Mouse (Mus musculus) midbrain, postnatal 0 days (tissue): Measurements from ENCODE around the gene Cbx2. TPM values are rescaled to one million over a fixed set of nuclear protein-coding genes. Genes with fewer than 3 reads are reported as not detected.

Source experiments
- ATAC-seq: fragments of 200-750 bp; cut with Nextera tagmentation; 2 replicates; pipeline ENCODE4 v1.8.0; 2017; ENCODE audit warnings: moderate number of reproducible peaks, mild to moderate bottlenecking, moderate TSS enrichment, moderate library complexity; ENCODE audit not compliant: low FRiP score
- DNase-seq: peaks from one replicate; pipeline ENCODE4 v3.0.0-alpha.2; 2015; ENCODE audit warnings: low spot score
- H3K27ac ChIP-seq: fragments of 300-500 bp; sonication (generic); 2 replicates; pipeline ENCODE4 v1.5.1; 2014; ENCODE audit warnings: low read depth, mild to moderate bottlenecking, low read length, mixed read lengths
- H3K27me3 ChIP-seq: fragments of 300-500 bp; sonication (generic); 2 replicates; pipeline ENCODE4 v1.6.1; 2014; ENCODE audit warnings: low read length, control low read depth, mixed read lengths; ENCODE audit not compliant: insufficient read depth
- H3K36me3 ChIP-seq: fragments of 300-500 bp; sonication (generic); 2 replicates; pipeline ENCODE4 v1.6.1; 2014; ENCODE audit warnings: low read length, control low read depth, mixed read lengths; ENCODE audit not compliant: insufficient read depth
- H3K4me1 ChIP-seq: fragments of 300-500 bp; sonication (generic); 2 replicates; pipeline ENCODE4 v1.6.1; 2014; ENCODE audit warnings: mild to moderate bottlenecking, control low read depth, antibody characterized with exemption, low read length, mixed read lengths; ENCODE audit not compliant: insufficient read depth
- H3K4me2 ChIP-seq: fragments of 300-500 bp; sonication (generic); 2 replicates; pipeline ENCODE4 v1.6.1; 2014; ENCODE audit warnings: low read depth, mild to moderate bottlenecking, low read length, mixed read lengths; ENCODE audit not compliant: poor library complexity, severe bottlenecking
- H3K4me3 ChIP-seq: fragments of 300-500 bp; sonication (generic); 2 replicates; pipeline ENCODE4 v1.5.1; 2014; ENCODE audit warnings: low read depth, mild to moderate bottlenecking, low read length, moderate library complexity
- H3K9ac ChIP-seq: fragments of 300-500 bp; sonication (generic); replicated peaks from 2 replicates; pipeline ENCODE4 v1.6.1; 2014; ENCODE audit warnings: mild to moderate bottlenecking, low read length, moderate library complexity, mixed read lengths; ENCODE audit not compliant: poor library complexity, severe bottlenecking
- H3K9me3 ChIP-seq: fragments of 300-500 bp; sonication (generic); 2 replicates; pipeline ENCODE4 v1.6.1; 2016; ENCODE audit warnings: low read length, control low read depth
- CTCF ChIP-seq: IDR thresholded peaks from 2 replicates; pipeline ENCODE4 v1.5.1; 2016; ENCODE audit warnings: antibody characterized with exemption, mild to moderate bottlenecking
- WGBS: fragments of 180-500 bp; shearing (Covaris S2); extraction: QIAGEN DNeasy Blood & Tissue Kit; methylation state at CpG from one replicate; pipeline ENCODE4 v1.1.7; 2014; 5-methylcytosine and 5-hydroxymethylcytosine counted together
- polyA plus RNA-seq: library from polyadenylated mRNA; unstranded; fragments of >200 nt; fragmentation: Nextera tagmentation; extraction: Ambion mirVana; gene quantifications from 2 replicates; pipeline ENCODE4 v1.2.1, GENCODE M21; 2015
- total RNA-seq: library from RNA; depleted of rRNA; stranded (reverse); fragments of >200 nt; gene quantifications from 2 replicates; pipeline ENCODE4 v1.2.3, GENCODE M21; 2014; rRNA removed

Cbx2 gene
- total and polyA plus RNA-seq, 2 experiments from 2014 or later = 6.7 to 10.6 TPM

DNA sequence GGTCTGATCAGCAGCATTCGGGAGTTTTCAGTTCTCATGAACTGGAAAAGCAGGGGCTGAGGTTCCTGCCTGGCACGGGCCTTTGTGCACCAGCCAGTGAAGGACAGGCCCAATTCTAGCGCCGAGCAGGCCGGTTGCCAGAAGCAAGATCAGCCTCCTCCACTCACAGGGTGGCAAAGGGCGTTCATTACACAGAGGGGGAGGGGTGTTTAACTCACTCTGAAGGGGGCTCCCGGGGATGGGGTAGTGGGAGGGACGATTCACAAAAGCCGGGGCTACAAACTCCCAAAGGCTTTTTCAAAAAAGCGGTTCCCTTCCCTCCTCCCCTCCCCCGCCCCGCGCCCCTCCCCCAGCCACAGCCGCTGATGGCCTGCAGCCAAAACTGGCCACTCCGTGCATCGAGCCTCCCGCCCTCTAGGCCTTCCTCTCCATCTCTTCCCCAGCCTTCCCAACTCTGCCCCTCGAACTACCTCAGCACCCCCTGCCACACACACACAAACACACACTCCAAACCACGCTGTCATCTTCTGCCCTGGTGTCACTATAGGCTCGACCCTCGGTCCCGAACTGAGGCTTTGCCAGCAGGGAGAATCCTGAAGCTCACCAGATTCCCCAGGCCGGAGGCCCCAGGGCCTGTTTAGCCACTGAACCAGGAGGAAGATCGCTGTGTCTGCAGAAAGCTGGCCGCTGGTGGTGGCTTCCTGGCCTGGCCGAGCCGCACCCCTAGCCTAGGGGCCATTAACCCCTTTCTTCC is 56.1 kb downstream of the Cbx2 start:
- WGBS = 14% methylated on average over 22 of the region's 27 CpGs
- peak overlapping the region; percentile 13; the same call in 1 of the 2 replicates for H3K27ac ChIP-seq
- H3K27me3 ChIP-seq = no peaks in the 10 kb centered on the region
- DNase-seq (peak; percentile 80), ATAC-seq (peak; percentile 64)
- H3K4me2 ChIP-seq = peak overlapping the region; percentile 18
- H3K4me1 ChIP-seq = peaks cover 40% of the 10 kb centered on the region
- H3K9ac ChIP-seq = peak overlapping the region; percentile 5; the same call in 1 of the 2 replicates
- H3K9me3 ChIP-seq = no peaks in the 10 kb centered on the region
- 0 out of 2 replicates have a peak overlapping the region, but pooled peaks have one; percentile 8 for H3K4me3 ChIP-seq
- no peak for TF ChIP-seq CTCF
- peaks cover 23% of the 10 kb centered on the region for H3K36me3 ChIP-seq

DNA sequence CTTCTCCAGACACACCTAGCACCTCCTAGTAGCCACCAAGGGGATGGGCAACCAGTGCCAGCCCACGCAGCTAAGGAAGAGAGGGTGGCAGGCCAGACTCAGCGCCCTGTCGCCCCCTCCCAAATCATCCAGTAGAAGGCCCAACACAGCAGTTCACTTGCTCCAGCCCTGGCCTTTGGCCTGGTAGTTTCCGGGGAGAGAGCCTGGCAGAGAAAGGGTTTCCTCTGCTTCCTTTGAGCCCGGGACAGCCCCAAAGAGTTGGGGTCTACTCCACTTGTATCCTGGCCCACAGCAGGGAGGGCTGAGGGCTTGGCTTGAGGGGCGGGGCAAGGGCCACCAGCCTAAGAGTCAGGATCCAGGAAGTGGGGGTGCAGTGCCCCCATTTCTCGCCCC is 56.7 kb downstream of the Cbx2 start:
- 41% methylated on average over 7 of the region's 7 CpGs for WGBS
- H3K27me3 ChIP-seq = no peaks in the 10 kb centered on the region
- H3K9ac ChIP-seq = peak overlapping the region; percentile 5; the same call in 1 of the 2 replicates
- H3K36me3 ChIP-seq = peaks cover 23% of the 10 kb centered on the region
- no peaks in the 10 kb centered on the region for H3K9me3 ChIP-seq
- peak overlapping the region; percentile 13; the same call in 1 of the 2 replicates for H3K27ac ChIP-seq
- peaks cover 40% of the 10 kb centered on the region for H3K4me1 ChIP-seq
- H3K4me3 ChIP-seq = 0 out of 2 replicates have a peak overlapping the region, but pooled peaks have one; percentile 8
- DNase-seq = no peak
- ATAC-seq = no peak
- H3K4me2 ChIP-seq = peak overlapping the region; percentile 18
- no peak for TF ChIP-seq CTCF

DNA sequence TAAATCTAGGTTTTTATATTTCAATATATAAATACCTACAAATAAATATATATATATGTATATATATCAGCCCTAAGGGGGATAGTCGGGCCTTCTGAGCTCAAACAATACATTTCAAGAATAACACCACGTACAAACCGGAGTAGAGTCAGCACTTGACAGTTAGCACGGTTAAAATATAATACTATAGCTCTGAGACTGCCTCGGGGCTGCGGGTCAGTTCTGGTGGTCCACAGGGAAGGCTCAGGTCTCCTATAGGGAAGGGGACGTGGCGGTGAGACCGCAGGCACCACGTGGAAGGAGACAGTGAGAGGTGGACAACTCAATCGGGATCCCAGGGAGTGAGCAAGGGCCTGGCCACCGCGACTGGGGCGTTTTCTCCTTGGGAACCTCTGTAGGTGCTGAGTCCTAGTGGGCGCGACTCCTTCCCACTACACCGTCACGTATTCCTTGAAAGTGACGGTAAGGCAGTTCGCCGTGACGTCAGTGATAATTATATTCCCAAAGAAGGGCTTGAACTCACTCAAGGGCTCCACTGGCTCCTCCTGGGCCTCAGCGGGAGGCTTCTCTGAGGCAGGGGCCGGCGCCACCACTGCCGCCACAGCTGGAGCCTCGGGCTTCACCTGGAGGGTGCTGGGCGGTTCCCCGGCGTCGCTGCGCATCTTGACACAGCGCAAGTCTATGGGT is 57.8 kb downstream of the Cbx2 start:
- ATAC-seq = no peak
- 40% methylated on average over 33 of the region's 33 CpGs for WGBS
- no peak for TF ChIP-seq CTCF
- Histone ChIP-seq H3K4me1 (peaks cover 40% of the 10 kb centered on the region), H3K4me3 (no peak overlapping the region), H3K9me3 (no peaks in the 10 kb centered on the region), H3K9ac (0 out of 2 replicates have a peak overlapping the region, but pooled peaks have one; percentile 4), H3K27me3 (no peaks in the 10 kb centered on the region), H3K4me2 (peak overlapping the region; percentile 27), H3K36me3 (peaks cover 21% of the 10 kb centered on the region), H3K27ac (no peak overlapping the region)
- no peak for DNase-seq

Other genes starting within 250 kb of the Cbx2 start
- 41.2 and 60.3 TPM in 2 replicates for gene Rbfox3, start 111.4 kb upstream of the Cbx2 start, total RNA-seq
- 72.5 and 73.3 TPM in 2 replicates for gene Rbfox3, start 111.4 kb upstream of the Cbx2 start, polyA plus RNA-seq
- gene Enpp7, start 34.8 kb upstream of the Cbx2 start, total RNA-seq = not detected in 2 replicates
- gene Enpp7, start 34.8 kb upstream of the Cbx2 start, polyA plus RNA-seq = not detected in 2 replicates
- gene Cbx8, start 18.0 kb downstream of the Cbx2 start, total RNA-seq = 14.9 and 15.5 TPM in 2 replicates
- gene Cbx8, start 18.0 kb downstream of the Cbx2 start, polyA plus RNA-seq = 6.8 and 7.6 TPM in 2 replicates
- gene Cbx4, start 63.3 kb downstream of the Cbx2 start, total RNA-seq = 48.6 and 53.4 TPM in 2 replicates
- 30.5 TPM in 2 replicates for gene Cbx4, start 63.3 kb downstream of the Cbx2 start, polyA plus RNA-seq
- gene Tbc1d16, start 205.5 kb downstream of the Cbx2 start, total RNA-seq = 152 and 156 TPM in 2 replicates
- 43.1 and 43.5 TPM in 2 replicates for gene Tbc1d16, start 205.5 kb downstream of the Cbx2 start, polyA plus RNA-seq
- 13.3 and 22.7 TPM in 2 replicates for gene Ccdc40, start 205.6 kb downstream of the Cbx2 start, total RNA-seq
- 10.3 and 13.3 TPM in 2 replicates for gene Ccdc40, start 205.6 kb downstream of the Cbx2 start, polyA plus RNA-seq
- 186 and 222 TPM in 2 replicates for gene Gaa, start 244.9 kb downstream of the Cbx2 start, total RNA-seq
- gene Gaa, start 244.9 kb downstream of the Cbx2 start, polyA plus RNA-seq = 154 and 158 TPM in 2 replicates